Mouse (Mus musculus) stomach, postnatal 0 days (tissue): Measurements from ENCODE around the gene Fahd1.

ENCODE experiments used
- CTCF ChIP-seq: IDR thresholded peaks from 2 replicates; pipeline ENCODE4 v1.5.1; 2016; ENCODE audit warnings: antibody characterized with exemption, low read depth, mild to moderate bottlenecking, moderate library complexity
- EP300 ChIP-seq: optimal IDR thresholded peaks from 2 replicates; pipeline ENCODE3; 2016; ENCODE audit warnings: antibody characterized with exemption

DNA sequence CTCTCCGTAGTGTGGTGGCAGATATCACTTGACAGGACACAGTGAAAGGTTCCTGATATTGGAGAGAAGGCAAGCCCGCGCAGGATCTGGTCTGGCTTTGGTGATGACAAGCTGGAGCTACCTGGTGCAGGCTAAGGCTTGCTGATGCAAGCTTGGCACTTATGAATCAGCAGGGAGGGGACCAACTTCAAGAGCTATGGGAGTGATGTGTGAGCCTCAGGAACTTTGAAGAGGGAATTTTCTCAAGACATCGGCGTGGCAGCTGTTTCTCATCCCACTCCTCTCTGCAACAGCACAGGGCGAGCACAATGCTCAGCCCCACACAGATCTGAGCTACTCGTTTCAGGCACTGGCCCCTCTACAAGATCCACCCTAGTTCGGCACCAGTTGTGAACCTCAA, 10.3 kb downstream of the Fahd1 start, which contains the start of gene Hagh:
- TF ChIP-seq EP300: no peak
- no peak for TF ChIP-seq CTCF
